Mouse (Mus musculus): ENCODE data around the gene Trim16. TPM values are rescaled to one million over a fixed set of nuclear protein-coding genes. Genes with fewer than 3 reads are reported as not detected.

Gene Trim16
- total RNA-seq, 4 experiments from 2014 or later, result 35.0 to 46.2 (median 37.3) TPM

DNA sequence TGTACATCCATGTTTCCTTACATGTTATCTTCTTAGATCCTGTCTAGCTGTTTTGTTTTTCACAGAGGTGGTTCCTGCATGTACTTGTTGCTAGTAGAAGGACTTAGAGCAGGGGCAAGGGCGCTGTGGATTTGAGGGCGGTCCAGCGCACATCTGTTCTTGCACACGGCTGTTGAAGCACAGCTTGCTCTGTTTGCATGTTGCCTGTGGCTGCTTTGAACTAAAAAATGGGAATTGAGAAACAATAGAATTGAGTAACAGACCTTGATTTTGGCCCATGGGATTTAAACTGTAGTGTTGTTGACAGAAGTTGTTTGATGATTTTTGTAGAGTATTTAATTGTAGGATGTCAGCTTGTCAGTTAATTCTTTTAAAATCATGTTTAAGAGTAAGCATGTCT is 70.8 kb downstream of the Trim16 start:
- no peak for DNase-seq (ENCODE audit: low spot score in 2 of 2)

DNA sequence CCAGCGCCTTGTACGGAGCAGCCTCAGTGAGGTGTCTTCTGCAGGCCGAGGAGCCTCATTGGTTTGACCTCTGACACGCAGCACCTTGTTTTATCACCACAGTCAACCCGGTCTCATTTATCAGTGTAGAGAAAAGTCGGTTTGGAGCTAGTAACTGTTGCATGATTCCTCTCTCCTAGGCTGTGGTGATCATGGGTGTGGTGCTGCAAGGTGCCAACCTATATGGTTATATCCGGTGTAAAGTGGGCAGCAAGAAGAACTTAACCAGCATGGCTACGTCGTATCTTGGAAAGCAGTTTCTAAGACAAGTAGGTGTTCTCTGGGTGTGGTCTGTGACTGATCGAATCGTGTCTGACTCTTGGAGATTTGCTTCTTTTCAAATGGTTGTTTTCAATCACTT is 71.7 kb downstream of the Trim16 start:
- DNase-seq (ENCODE audit: low spot score in 2 of 2), result no peak

Other genes with a start within 250 kb of the Trim16 start
- gene Trpv2, start 245.7 kb upstream of the Trim16 start, total RNA-seq (2022), result 1 to 10 TPM in 2 of 4 experiments, under 1 TPM in 2; 0.46 to 1.3 (median 0.95) TPM
- gene Lrrc75a, start 171.7 kb upstream of the Trim16 start, total RNA-seq (2022), result 1 to 10 TPM; 2.7 to 4.6 (median 3.0) TPM
- gene Mmgt2, start 171.6 kb upstream of the Trim16 start, total RNA-seq (2022), result 1 to 10 TPM; 5.3 to 7.2 (median 6.5) TPM
- 1 to 10 TPM in 1 of 4 experiments, under 1 TPM in 3; 0.48 to 1.4 (median 0.73) TPM for gene Zfp287, start 88.3 kb upstream of the Trim16 start, total RNA-seq (2022)
- not detected for gene Gm10428, start 67.1 kb upstream of the Trim16 start, total RNA-seq (2022)
- 1 to 10 TPM; 1.4 to 1.7 (median 1.6) TPM for gene Zfp286, start 30.8 kb upstream of the Trim16 start, total RNA-seq (2022)
- under 1 TPM in 3 of 4 experiments, not detected in 1; 0.11 to 0.65 (median 0.19) TPM for gene Fbxw10, start 26.8 kb downstream of the Trim16 start, total RNA-seq (2022)
- gene Tvp23b, start 59.2 kb downstream of the Trim16 start, total RNA-seq (2022), result 1 to 10 TPM; 3.5 to 6.2 (median 5.3) TPM
- gene Cdrt4, start 131.0 kb downstream of the Trim16 start, total RNA-seq (2022), result not detected
- not detected for gene Tekt3, start 241.4 kb downstream of the Trim16 start, total RNA-seq (2022)